Mouse (Mus musculus): ENCODE data around the gene Upk3b.

- no peak for TF ChIP-seq CTCF (IDR thresholded peaks at IDR 0.05)
- TF ChIP-seq EP300 (IDR thresholded peaks at IDR 0.05) = no peak
These were observed 12.6 kb upstream of the Upk3b start for GRCm38 (mm10) chr5:136025712-136026111.

Data from lung, postnatal 0 days (tissue).